Mouse (Mus musculus): Measurements from ENCODE around the gene Mgst2. TPM values are rescaled to one million over a fixed set of nuclear protein-coding genes. Genes with fewer than 3 reads are reported as not detected.

Mgst2 gene
- polyA plus RNA-seq, 2 experiments, result 0.99 to 6.0 TPM

GRCm38 (mm10) chr3:51648037-51648664 is 12.0 kb upstream of the Mgst2 start:
- 0 out of 2 replicates have a peak, but pooled peaks have one; percentile 50 for ATAC-seq (ENCODE audit: low FRiP score, low read depth)
- H3K9ac ChIP-seq (ENCODE audit: low read depth, low read length, severe bottlenecking), result no peak overlapping the region
- 40% methylated on average over 15 of the region's 15 CpGs for WGBS
- H3K27ac ChIP-seq (replicated peaks; ENCODE audit: low read depth, low read length), result no peak overlapping the region
- H3K27me3 ChIP-seq (ENCODE audit: control insufficient read depth, insufficient read depth, low read length), result no peaks in the 10 kb centered on the region
- no peaks in the 10 kb centered on the region for H3K9me3 ChIP-seq (ENCODE audit: control insufficient read depth, low read length)
- H3K36me3 ChIP-seq (ENCODE audit: control insufficient read depth, insufficient read depth, low read length), result no peaks in the 10 kb centered on the region
- DNase-seq (ENCODE audit: low spot score), result peak; percentile 76
- peak overlapping the region; percentile 38 for H3K4me2 ChIP-seq (replicated peaks; ENCODE audit: low read depth, low read length, severe bottlenecking)
- TF ChIP-seq POLR2A (IDR thresholded peaks at IDR 0.05; ENCODE audit: borderline replicate concordance, extremely low read depth, insufficient read depth, insufficient read length), result no peak
- peaks cover 8% of the 10 kb centered on the region for H3K4me1 ChIP-seq (ENCODE audit: control insufficient read depth, insufficient read depth, low read length)
- 0 out of 2 replicates have a peak overlapping the region, but pooled peaks have one; percentile 1 for H3K4me3 ChIP-seq (replicated peaks; ENCODE audit: low read length)

- no peak overlapping the region for H3K4me3 ChIP-seq (replicated peaks; ENCODE audit: low read length)
- H3K9me3 ChIP-seq (ENCODE audit: control insufficient read depth, low read length), result no peaks in the 10 kb centered on the region
- no peaks in the 10 kb centered on the region for H3K27me3 ChIP-seq (ENCODE audit: control insufficient read depth, insufficient read depth, low read length)
- H3K9ac ChIP-seq (ENCODE audit: low read depth, low read length, severe bottlenecking), result no peak overlapping the region
- H3K4me2 ChIP-seq (replicated peaks; ENCODE audit: low read depth, low read length, severe bottlenecking), result no peak overlapping the region
- no peaks in the 10 kb centered on the region for H3K36me3 ChIP-seq (ENCODE audit: control insufficient read depth, insufficient read depth, low read length)
- TF ChIP-seq POLR2A (IDR thresholded peaks at IDR 0.05; ENCODE audit: borderline replicate concordance, extremely low read depth, insufficient read depth, insufficient read length), result no peak
- peaks cover 9% of the 10 kb centered on the region for H3K4me1 ChIP-seq (ENCODE audit: control insufficient read depth, insufficient read depth, low read length)
- ATAC-seq (ENCODE audit: low FRiP score, low read depth) (no peak), DNase-seq (ENCODE audit: low spot score) (no peak)
- no peak overlapping the region for H3K27ac ChIP-seq (replicated peaks; ENCODE audit: low read depth, low read length)
- WGBS, result 67% methylated on average over 8 of the region's 8 CpGs
Observed at GRCm38 (mm10) chr3:51649426-51649825, 10.7 kb upstream of the Mgst2 start.

DNA sequence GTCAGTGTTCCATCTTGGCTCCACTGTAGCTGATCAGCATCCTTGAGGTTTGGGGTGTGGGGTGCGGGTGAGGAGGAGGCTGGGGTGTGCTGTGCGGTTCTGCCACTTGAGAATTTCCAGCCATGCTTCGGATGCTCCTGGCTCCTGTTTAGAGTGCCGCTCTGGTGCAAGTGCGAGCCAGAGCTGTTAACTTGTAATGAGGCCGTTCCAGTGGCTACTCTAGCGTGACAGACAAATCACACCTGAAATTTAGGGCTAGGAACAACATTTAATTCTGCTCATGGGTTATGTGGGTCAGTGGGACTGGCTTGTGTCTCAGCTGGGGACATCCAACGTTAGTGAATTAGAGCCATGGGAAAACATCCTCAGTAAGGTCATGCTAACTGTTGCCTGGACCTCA is 10.2 kb upstream of the Mgst2 start:
- TF ChIP-seq POLR2A (IDR thresholded peaks at IDR 0.05; ENCODE audit: borderline replicate concordance, extremely low read depth, insufficient read depth, insufficient read length), result no peak
- 65% methylated on average over 8 of the region's 8 CpGs for WGBS
- Histone ChIP-seq H3K9ac (ENCODE audit: low read depth, low read length, severe bottlenecking) (no peak overlapping the region), H3K4me3 (replicated peaks; ENCODE audit: low read length) (no peak overlapping the region), H3K4me2 (replicated peaks; ENCODE audit: low read depth, low read length, severe bottlenecking) (no peak overlapping the region), H3K27me3 (ENCODE audit: control insufficient read depth, insufficient read depth, low read length) (no peaks in the 10 kb centered on the region), H3K9me3 (ENCODE audit: control insufficient read depth, low read length) (no peaks in the 10 kb centered on the region), H3K27ac (replicated peaks; ENCODE audit: low read depth, low read length) (no peak overlapping the region), H3K36me3 (ENCODE audit: control insufficient read depth, insufficient read depth, low read length) (no peaks in the 10 kb centered on the region), H3K4me1 (ENCODE audit: control insufficient read depth, insufficient read depth, low read length) (peaks cover 9% of the 10 kb centered on the region)
- DNase-seq (ENCODE audit: low spot score), result no peak
- no peak for ATAC-seq (ENCODE audit: low FRiP score, low read depth)

DNA sequence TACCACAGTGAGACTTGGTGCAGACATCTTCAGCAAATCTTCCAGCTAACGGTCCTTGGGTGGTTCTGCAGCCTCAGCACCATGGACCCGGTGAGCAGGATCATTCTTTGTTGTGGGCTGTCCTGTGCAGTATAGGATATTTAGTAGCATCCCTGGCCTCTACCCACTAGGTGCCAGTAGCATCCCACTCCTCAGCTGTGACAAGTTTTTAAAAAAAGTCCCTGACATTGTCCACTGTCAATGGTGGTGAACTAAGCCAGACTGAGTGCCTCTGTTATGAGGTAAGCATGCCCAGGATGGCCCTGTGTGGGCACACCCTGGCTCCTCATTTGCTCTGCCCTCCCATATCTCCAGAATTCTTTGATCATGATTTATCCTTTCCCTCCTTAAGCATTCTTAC is 9.0 kb upstream of the Mgst2 start:
- Histone ChIP-seq H3K4me3 (replicated peaks; ENCODE audit: low read length) (no peak overlapping the region), H3K4me1 (ENCODE audit: control insufficient read depth, insufficient read depth, low read length) (peaks cover 9% of the 10 kb centered on the region), H3K4me2 (replicated peaks; ENCODE audit: low read depth, low read length, severe bottlenecking) (no peak overlapping the region), H3K27ac (replicated peaks; ENCODE audit: low read depth, low read length) (no peak overlapping the region), H3K27me3 (ENCODE audit: control insufficient read depth, insufficient read depth, low read length) (no peaks in the 10 kb centered on the region), H3K9me3 (ENCODE audit: control insufficient read depth, low read length) (no peaks in the 10 kb centered on the region), H3K9ac (ENCODE audit: low read depth, low read length, severe bottlenecking) (no peak overlapping the region), H3K36me3 (ENCODE audit: control insufficient read depth, insufficient read depth, low read length) (no peaks in the 10 kb centered on the region)
- ATAC-seq (ENCODE audit: low FRiP score, low read depth) (no peak), DNase-seq (ENCODE audit: low spot score) (no peak)
- WGBS, result 83% methylated on average over 2 of the region's 2 CpGs
- TF ChIP-seq POLR2A (IDR thresholded peaks at IDR 0.05; ENCODE audit: borderline replicate concordance, extremely low read depth, insufficient read depth, insufficient read length), result no peak

DNA sequence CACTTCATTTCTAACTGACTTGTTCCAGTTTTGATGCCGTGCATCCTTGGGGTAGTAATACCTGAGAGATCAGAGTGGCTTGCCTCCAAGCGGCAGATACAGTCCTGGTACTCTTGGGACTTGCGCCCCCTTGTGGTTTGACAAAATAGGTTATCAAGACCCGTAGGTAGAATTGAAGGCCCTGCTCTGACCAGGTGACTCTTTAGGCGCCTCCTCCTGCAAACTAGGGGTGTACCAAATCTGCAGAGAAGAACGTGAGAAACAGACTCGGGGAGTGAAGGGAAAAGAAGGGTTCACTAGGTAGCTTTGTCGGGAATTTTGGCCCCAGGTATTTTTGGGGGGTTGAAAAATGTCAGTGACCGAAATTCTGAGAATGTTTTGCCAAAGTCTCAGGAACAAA is 7.9 kb upstream of the Mgst2 start:
- WGBS, result 3% methylated on average over 9 of the region's 9 CpGs
- DNase-seq (ENCODE audit: low spot score), result peak; percentile 85
- Histone ChIP-seq H3K36me3 (ENCODE audit: control insufficient read depth, insufficient read depth, low read length) (no peaks in the 10 kb centered on the region), H3K9ac (ENCODE audit: low read depth, low read length, severe bottlenecking) (peak overlapping the region; percentile 36), H3K4me3 (replicated peaks; ENCODE audit: low read length) (peak overlapping the region; percentile 21), H3K27ac (replicated peaks; ENCODE audit: low read depth, low read length) (peak overlapping the region; percentile 48; the same call in 1 of the 2 replicates), H3K27me3 (ENCODE audit: control insufficient read depth, insufficient read depth, low read length) (no peaks in the 10 kb centered on the region), H3K4me2 (replicated peaks; ENCODE audit: low read depth, low read length, severe bottlenecking) (peak overlapping the region; percentile 43), H3K4me1 (ENCODE audit: control insufficient read depth, insufficient read depth, low read length) (peaks cover 9% of the 10 kb centered on the region), H3K9me3 (ENCODE audit: control insufficient read depth, low read length) (no peaks in the 10 kb centered on the region)
- peak; percentile 69; the same call in 1 of the 2 replicates for ATAC-seq (ENCODE audit: low FRiP score, low read depth)
- no peak for TF ChIP-seq POLR2A (IDR thresholded peaks at IDR 0.05; ENCODE audit: borderline replicate concordance, extremely low read depth, insufficient read depth, insufficient read length)

All from limb, embryonic 14.5 days (tissue).